Mouse (Mus musculus) liver, embryonic 14.5 days (tissue): Measurements from ENCODE around the gene Mmp10. TPM values are rescaled to one million over a fixed set of nuclear protein-coding genes. Genes with fewer than 3 reads are reported as not detected.

ENCODE experiments used
- ATAC-seq: fragments of 200-750 bp; cut with Nextera tagmentation; 2 replicates; pipeline ENCODE4 v1.8.0; 2017; ENCODE audit warnings: moderate number of reproducible peaks, mild to moderate bottlenecking, moderate library complexity; ENCODE audit not compliant: insufficient read depth
- DNase-seq, 3 experiments: peaks; one replicate each; pipeline ENCODE4 v3.0.0-alpha.2; 2012 to 2013; ENCODE audit warnings: low read depth in 3 of 3, low spot score in 3 of 3
- H3K27ac ChIP-seq: fragments of 300-500 bp; sonication (generic); 2 replicates; pipeline ENCODE4 v1.5.1; 2014; ENCODE audit warnings: moderate library complexity, mild to moderate bottlenecking, control low read depth, inconsistent platforms
- H3K27me3 ChIP-seq: fragments of 300-500 bp; sonication (generic); 2 replicates; pipeline ENCODE4 v1.6.1; 2014; ENCODE audit warnings: mild to moderate bottlenecking, low read length, moderate library complexity; ENCODE audit not compliant: control insufficient read depth, insufficient read depth
- H3K36me3 ChIP-seq: fragments of 300-500 bp; sonication (generic); replicated peaks from 2 replicates; pipeline ENCODE4 v1.6.1; 2014; ENCODE audit warnings: low read depth; ENCODE audit not compliant: control insufficient read depth, insufficient read depth
- H3K4me1 ChIP-seq, 2 experiments: fragments of 200-500 bp in 1 of 2; fragments of 300-500 bp in 1 of 2; sonication (generic) in 1 of 2; replicated peaks; 2 replicates each; pipeline ENCODE4 v1.6.1; 2012 to 2014; ENCODE audit warnings: antibody characterized with exemption in 1 of 2, inconsistent platforms in 1 of 2, low read length in 1 of 2; ENCODE audit not compliant: control insufficient read depth in 2 of 2, insufficient read depth in 2 of 2
- H3K4me2 ChIP-seq: fragments of 300-500 bp; sonication (generic); 2 replicates; pipeline ENCODE4 v1.6.1; 2014; ENCODE audit warnings: low read depth, mild to moderate bottlenecking, control low read depth, moderate library complexity
- H3K4me3 ChIP-seq, 2 experiments: fragments of 200-500 bp in 1 of 2; fragments of 300-500 bp in 1 of 2; sonication (generic) in 1 of 2; 2 replicates each; pipeline ENCODE4 v1.5.1; 2012 to 2014; ENCODE audit warnings: low read depth in 2 of 2, low read length in 2 of 2, mild to moderate bottlenecking in 2 of 2, control low read depth in 1 of 2, inconsistent platforms in 1 of 2, moderate library complexity in 1 of 2; ENCODE audit not compliant: insufficient read depth in 1 of 2
- H3K9ac ChIP-seq: fragments of 300-500 bp; sonication (generic); replicated peaks from 2 replicates; pipeline ENCODE4 v1.6.1; 2014; ENCODE audit warnings: mild to moderate bottlenecking, control low read depth, moderate library complexity
- H3K9me3 ChIP-seq: fragments of 300-500 bp; sonication (generic); 2 replicates; pipeline ENCODE4 v1.6.1; 2016; ENCODE audit warnings: low read length, mixed read lengths; ENCODE audit not compliant: control insufficient read depth
- CTCF ChIP-seq: IDR thresholded peaks from 2 replicates; pipeline ENCODE4 v1.5.1; 2016; ENCODE audit warnings: antibody characterized with exemption, low read depth, control low read depth
- EP300 ChIP-seq: IDR thresholded peaks from 2 replicates; pipeline ENCODE4 v1.6.1; 2016; ENCODE audit warnings: antibody characterized with exemption, low read depth
- WGBS: fragments of 180-500 bp; shearing (Covaris S2); extraction: QIAGEN DNeasy Blood & Tissue Kit; methylation state at CpG from one replicate; pipeline ENCODE4 v1.1.7; 2014; ENCODE audit not compliant: insufficient replicate concordance; 5-methylcytosine and 5-hydroxymethylcytosine counted together
- polyA plus RNA-seq, 2 experiments: library from polyadenylated mRNA; depleted of rRNA in 1 of 2; stranded (reverse) in 1 of 2; unstranded in 1 of 2; fragments of >200 nt; fragmentation: Nextera tagmentation in 1 of 2; extraction: Ambion mirVana in 1 of 2; gene quantifications; 2 replicates each; pipeline versions ENCODE4 v1.2.1 to v1.2.3; 2012 to 2014

Gene Mmp10
- not detected in 2 replicates for polyA plus RNA-seq (2012; rRNA removed)
- polyA plus RNA-seq (2014; fragmentation: Nextera tagmentation; extraction: Ambion mirVana), result not detected in 2 replicates

DNA sequence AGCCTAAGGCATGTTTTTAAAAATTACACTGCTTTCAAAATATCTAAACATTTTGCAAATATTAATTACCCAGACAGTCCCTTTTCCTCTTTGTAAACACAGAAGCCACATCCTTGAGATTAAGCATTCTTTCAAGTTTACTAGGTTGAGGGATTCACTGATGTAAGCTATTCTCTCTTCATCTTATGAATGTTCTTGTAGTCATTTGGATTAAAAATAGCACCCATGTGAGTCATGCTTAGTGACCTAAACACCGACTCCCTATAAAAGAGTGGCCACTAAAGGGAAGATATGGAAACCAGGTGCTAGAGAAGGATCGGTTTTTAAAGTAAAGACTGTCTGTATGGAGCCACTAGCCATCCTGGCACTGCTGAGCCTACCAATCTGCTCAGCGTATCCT, at the start of gene Mmp10:
Gene Mmp10, plus strand, starts transcription at position 302 of the 400 bp plus-strand sequence.
- no peaks in the 10 kb centered on the region for H3K4me1 ChIP-seq
- no peak within 1 kb of the TSS for H3K4me2 ChIP-seq
- ATAC-seq (no peak), DNase-seq (no peak)
- H3K27me3 ChIP-seq, result no peaks in the 10 kb centered on the region
- no peak within 1 kb of the TSS for H3K4me3 ChIP-seq
- H3K9me3 ChIP-seq, result no peaks in the 10 kb centered on the region
- no peaks in the 10 kb centered on the region for H3K36me3 ChIP-seq
- H3K9ac ChIP-seq, result no peak within 1 kb of the TSS
- TF ChIP-seq CTCF (no peak), EP300 (no peak)
- WGBS, result 58% methylated on average over 3 of the region's 3 CpGs
- no peak within 1 kb of the TSS for H3K27ac ChIP-seq

DNA sequence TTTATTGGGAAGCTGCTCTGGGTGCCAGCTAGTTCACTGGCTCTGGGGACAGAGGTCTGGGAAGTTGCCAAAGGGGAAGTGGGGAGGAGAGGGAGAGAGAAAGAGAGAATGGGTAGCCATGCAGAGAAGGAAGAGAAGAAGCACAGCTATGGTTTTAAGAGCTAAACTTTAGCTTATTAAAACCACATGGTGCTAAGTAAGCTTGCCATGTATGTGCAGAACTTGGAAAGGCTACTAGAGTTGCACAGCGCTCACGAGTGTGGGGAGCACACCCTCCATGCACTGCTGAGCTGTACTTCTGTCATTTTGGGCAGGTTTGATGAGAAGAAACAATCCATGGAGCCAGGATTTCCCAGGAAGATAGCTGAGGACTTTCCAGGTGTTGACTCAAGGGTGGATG, 48.9 kb upstream of the Mmp10 start:
- H3K4me2 ChIP-seq, result no peak overlapping the region
- no peak overlapping the region for H3K4me3 ChIP-seq
- TF ChIP-seq CTCF (no peak), EP300 (no peak)
- WGBS, result 52% methylated on average over 2 of the region's 2 CpGs
- no peaks in the 10 kb centered on the region for H3K4me1 ChIP-seq
- H3K9me3 ChIP-seq, result no peaks in the 10 kb centered on the region
- H3K27me3 ChIP-seq, result no peaks in the 10 kb centered on the region
- H3K36me3 ChIP-seq, result no peaks in the 10 kb centered on the region
- no peak for DNase-seq
- H3K27ac ChIP-seq, result no peak overlapping the region
- ATAC-seq, result no peak
- H3K9ac ChIP-seq, result no peak overlapping the region

DNA sequence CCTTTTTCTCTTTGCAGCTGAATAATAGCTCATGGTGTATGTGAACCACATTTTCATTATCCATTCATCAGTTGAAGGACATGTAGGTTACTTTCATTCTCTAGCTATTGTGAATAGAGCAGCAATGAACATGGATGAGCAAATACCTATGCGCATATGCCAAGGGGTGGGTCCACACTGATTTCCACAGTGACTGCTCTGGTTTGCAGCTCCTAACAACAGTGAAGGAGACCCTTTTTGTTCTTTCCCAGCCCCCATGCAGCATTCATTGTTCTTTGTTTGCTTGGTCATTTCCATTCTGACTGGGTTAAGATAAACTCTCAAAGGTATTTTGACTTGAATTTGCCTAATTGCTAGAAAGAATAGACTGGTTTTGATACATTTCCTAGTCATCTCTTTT, 31.9 kb upstream of the Mmp10 start:
- ATAC-seq, result no peak
- Histone ChIP-seq H3K36me3 (no peaks in the 10 kb centered on the region), H3K4me3 (no peak overlapping the region), H3K9ac (no peak overlapping the region), H3K27me3 (no peaks in the 10 kb centered on the region), H3K9me3 (no peaks in the 10 kb centered on the region), H3K4me1 (no peaks in the 10 kb centered on the region), H3K27ac (no peak overlapping the region), H3K4me2 (no peak overlapping the region)
- TF ChIP-seq EP300 (no peak), CTCF (no peak)
- DNase-seq, result no peak
- 75% methylated on average over 1 of the region's 1 CpGs for WGBS

DNA sequence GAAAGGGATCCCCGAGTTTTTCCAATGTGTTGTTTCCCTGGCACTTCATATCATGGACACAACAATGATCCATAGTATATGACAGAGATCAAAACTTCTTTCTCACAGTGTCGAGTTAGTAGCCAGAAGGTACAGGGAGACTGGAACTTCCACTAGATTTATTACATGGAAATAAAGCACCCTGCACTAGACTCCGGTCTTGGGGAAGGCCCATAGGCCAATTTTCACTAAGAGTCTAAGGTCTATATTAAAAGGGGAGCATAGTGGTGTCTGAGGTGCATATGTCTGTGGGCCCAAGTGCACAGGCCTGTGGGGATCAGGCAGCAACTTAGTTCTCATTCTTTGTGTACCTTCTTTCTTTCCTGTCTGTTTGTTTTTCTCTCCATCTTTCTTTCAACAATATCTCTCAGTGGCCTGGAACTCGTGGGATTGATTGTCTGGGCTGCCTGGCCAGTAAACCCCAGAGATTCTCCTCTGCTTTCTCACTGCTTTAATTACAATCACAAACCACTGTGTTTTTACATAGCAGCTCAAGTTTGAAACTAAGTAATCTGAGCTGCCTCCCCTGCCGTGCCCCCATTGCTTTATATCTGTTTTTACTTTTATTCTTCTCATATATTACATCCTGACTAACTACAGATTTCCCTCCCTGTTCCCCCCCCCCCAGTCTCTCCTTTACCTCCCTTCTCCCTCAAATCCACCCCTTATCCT, 18.3 kb upstream of the Mmp10 start:
- H3K27me3 ChIP-seq, result no peaks in the 10 kb centered on the region
- H3K9ac ChIP-seq, result no peak overlapping the region
- H3K27ac ChIP-seq, result no peak overlapping the region
- H3K4me3 ChIP-seq, result no peak overlapping the region
- TF ChIP-seq CTCF (no peak), EP300 (no peak)
- ATAC-seq, result no peak
- WGBS, result 47% methylated on average over 5 of the region's 5 CpGs
- H3K4me1 ChIP-seq, result no peaks in the 10 kb centered on the region
- no peak overlapping the region for H3K4me2 ChIP-seq
- DNase-seq, result no peak
- no peaks in the 10 kb centered on the region for H3K9me3 ChIP-seq
- H3K36me3 ChIP-seq, result no peaks in the 10 kb centered on the region

DNA sequence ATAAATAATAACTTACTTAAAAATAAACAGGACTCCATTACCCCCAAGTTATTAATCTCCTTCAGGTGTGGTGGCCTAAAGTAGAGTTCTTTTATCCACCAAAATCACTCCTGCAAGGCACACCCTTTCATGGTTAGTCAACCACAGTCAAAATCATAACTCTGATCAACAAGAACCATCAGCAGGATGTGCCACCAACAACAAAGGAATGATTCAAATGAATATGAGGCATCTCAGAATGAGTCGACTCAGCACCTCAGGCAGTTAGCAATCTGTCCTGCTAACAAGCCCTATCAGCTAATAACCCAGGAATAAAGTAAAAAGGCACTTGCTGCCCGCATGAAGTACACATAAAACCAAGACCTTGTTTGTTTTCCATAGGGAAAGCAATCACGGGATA, 1.0 kb upstream of the Mmp10 start:
- ATAC-seq, result no peak
- Histone ChIP-seq H3K4me3 (no peak overlapping the region), H3K4me1 (no peaks in the 10 kb centered on the region), H3K9ac (no peak overlapping the region), H3K9me3 (no peaks in the 10 kb centered on the region), H3K4me2 (no peak overlapping the region), H3K27me3 (no peaks in the 10 kb centered on the region), H3K27ac (no peak overlapping the region), H3K36me3 (no peaks in the 10 kb centered on the region)
- TF ChIP-seq CTCF (no peak), EP300 (no peak)
- no peak for DNase-seq
- WGBS, result 46% methylated on average over 3 of the region's 3 CpGs
